Mouse (Mus musculus): ENCODE results near the gene Sash1. TPM values are rescaled to one million over a fixed set of nuclear protein-coding genes. Genes with fewer than 3 reads are reported as not detected.

The Sash1 gene
- polyA plus RNA-seq, 1 experiment from 2014 or later, result 6.4 TPM

GRCm38 (mm10) chr10:8826303-8826702 is 59.6 kb downstream of the Sash1 start:
- ATAC-seq (ENCODE audit: insufficient read depth) (no peak), DNase-seq (no peak)
- Histone ChIP-seq H3K4me3 (ENCODE audit: low read depth, low read length) (no peak overlapping the region), H3K4me2 (no peak overlapping the region), H3K27me3 (ENCODE audit: insufficient read depth, low read length) (no peaks in the 10 kb centered on the region), H3K9ac (no peak overlapping the region), H3K36me3 (ENCODE audit: insufficient read depth) (no peaks in the 10 kb centered on the region), H3K9me3 (ENCODE audit: low read depth, low read length) (no peaks in the 10 kb centered on the region), H3K27ac (ENCODE audit: low read depth) (no peak overlapping the region), H3K4me1 (ENCODE audit: insufficient read depth) (peaks cover 7% of the 10 kb centered on the region; the same call in 1 of the 2 replicates)
- 82% methylated on average over 10 of the region's 10 CpGs for WGBS
- no peak for TF ChIP-seq CTCF (IDR thresholded peaks at IDR 0.05; ENCODE audit: low read depth)

DNA sequence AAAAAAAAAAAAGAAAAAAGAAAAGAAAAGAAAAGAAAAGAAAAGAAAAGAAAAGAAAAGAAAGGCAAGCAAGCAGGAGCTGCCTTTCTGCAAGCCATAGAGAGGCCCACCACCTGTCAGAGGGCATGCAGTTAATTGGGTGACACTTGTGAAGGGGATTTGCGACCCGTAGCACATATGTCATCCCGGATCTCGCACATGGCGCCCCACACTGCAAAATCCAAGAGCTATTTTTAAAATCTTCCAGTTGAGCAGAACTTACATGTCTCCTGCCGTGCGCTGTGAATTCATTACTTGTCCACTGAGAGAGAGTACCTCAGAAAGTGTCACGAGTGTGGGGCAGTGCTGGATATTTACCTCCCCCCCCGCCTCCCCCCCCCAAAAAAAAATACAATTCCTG is 60.0 kb downstream of the Sash1 start:
- no peak overlapping the region for H3K9ac ChIP-seq
- no peak overlapping the region for H3K27ac ChIP-seq (ENCODE audit: low read depth)
- no peaks in the 10 kb centered on the region for H3K36me3 ChIP-seq (ENCODE audit: insufficient read depth)
- no peak for TF ChIP-seq CTCF (IDR thresholded peaks at IDR 0.05; ENCODE audit: low read depth)
- no peak overlapping the region for H3K4me2 ChIP-seq
- H3K27me3 ChIP-seq (ENCODE audit: insufficient read depth, low read length), result no peaks in the 10 kb centered on the region
- no peak for ATAC-seq (ENCODE audit: insufficient read depth)
- no peak for DNase-seq
- peaks cover 7% of the 10 kb centered on the region; the same call in 1 of the 2 replicates for H3K4me1 ChIP-seq (ENCODE audit: insufficient read depth)
- H3K9me3 ChIP-seq (ENCODE audit: low read depth, low read length), result no peaks in the 10 kb centered on the region
- WGBS, result 50% methylated on average over 9 of the region's 9 CpGs
- no peak overlapping the region for H3K4me3 ChIP-seq (ENCODE audit: low read depth, low read length)

GRCm38 (mm10) chr10:8818066-8818465 is 67.8 kb downstream of the Sash1 start:
- no peak overlapping the region for H3K27ac ChIP-seq (ENCODE audit: low read depth)
- peak; percentile 26 for DNase-seq
- H3K4me3 ChIP-seq (ENCODE audit: low read depth, low read length), result no peak overlapping the region
- 84% methylated on average over 5 of the region's 5 CpGs for WGBS
- H3K4me2 ChIP-seq, result no peak overlapping the region
- TF ChIP-seq CTCF (IDR thresholded peaks at IDR 0.05; ENCODE audit: low read depth), result no peak
- no peaks in the 10 kb centered on the region for H3K27me3 ChIP-seq (ENCODE audit: insufficient read depth, low read length)
- no peak overlapping the region for H3K9ac ChIP-seq
- H3K36me3 ChIP-seq (ENCODE audit: insufficient read depth), result no peaks in the 10 kb centered on the region
- ATAC-seq (ENCODE audit: insufficient read depth), result no peak
- no peaks in the 10 kb centered on the region for H3K9me3 ChIP-seq (ENCODE audit: low read depth, low read length)
- H3K4me1 ChIP-seq (ENCODE audit: insufficient read depth), result peaks cover 9% of the 10 kb centered on the region

- no peak overlapping the region for H3K9ac ChIP-seq
- H3K4me2 ChIP-seq, result no peak overlapping the region; the same call in 1 of the 2 replicates
- H3K4me1 ChIP-seq (ENCODE audit: insufficient read depth), result peaks cover 10% of the 10 kb centered on the region
- TF ChIP-seq CTCF (IDR thresholded peaks at IDR 0.05; ENCODE audit: low read depth), result no peak
- H3K9me3 ChIP-seq (ENCODE audit: low read depth, low read length), result no peaks in the 10 kb centered on the region
- no peaks in the 10 kb centered on the region for H3K36me3 ChIP-seq (ENCODE audit: insufficient read depth)
- no peak overlapping the region for H3K4me3 ChIP-seq (ENCODE audit: low read depth, low read length)
- no peaks in the 10 kb centered on the region for H3K27me3 ChIP-seq (ENCODE audit: insufficient read depth, low read length)
- 16% methylated on average over 18 of the region's 18 CpGs for WGBS
- peak overlapping the region; percentile 48 for H3K27ac ChIP-seq (ENCODE audit: low read depth)
- DNase-seq (peak; percentile 30), ATAC-seq (ENCODE audit: insufficient read depth) (no peak)
Measured at GRCm38 (mm10) chr10:8813984-8814578, 71.8 kb downstream of the Sash1 start.

- TF ChIP-seq CTCF (IDR thresholded peaks at IDR 0.05; ENCODE audit: low read depth), result no peak
- no peak for ATAC-seq (ENCODE audit: insufficient read depth)
- H3K36me3 ChIP-seq (ENCODE audit: insufficient read depth), result no peaks in the 10 kb centered on the region
- H3K4me3 ChIP-seq (ENCODE audit: low read depth, low read length), result no peak overlapping the region
- H3K27me3 ChIP-seq (ENCODE audit: insufficient read depth, low read length), result no peaks in the 10 kb centered on the region
- H3K4me2 ChIP-seq, result no peak overlapping the region
- H3K9me3 ChIP-seq (ENCODE audit: low read depth, low read length), result no peaks in the 10 kb centered on the region
- H3K27ac ChIP-seq (ENCODE audit: low read depth), result no peak overlapping the region
- WGBS, result 85% methylated on average over 14 of the region's 14 CpGs
- H3K4me1 ChIP-seq (ENCODE audit: insufficient read depth), result peaks cover 10% of the 10 kb centered on the region
- H3K9ac ChIP-seq, result no peak overlapping the region
- peak; percentile 32 for DNase-seq
Measured at GRCm38 (mm10) chr10:8813259-8813658, 72.6 kb downstream of the Sash1 start.

GRCm38 (mm10) chr10:8812807-8813206 is 73.1 kb downstream of the Sash1 start:
- TF ChIP-seq CTCF (IDR thresholded peaks at IDR 0.05; ENCODE audit: low read depth), result no peak
- H3K4me3 ChIP-seq (ENCODE audit: low read depth, low read length), result no peak overlapping the region
- DNase-seq (no peak), ATAC-seq (ENCODE audit: insufficient read depth) (no peak)
- peaks cover 10% of the 10 kb centered on the region for H3K4me1 ChIP-seq (ENCODE audit: insufficient read depth)
- H3K9me3 ChIP-seq (ENCODE audit: low read depth, low read length), result no peaks in the 10 kb centered on the region
- no peak overlapping the region for H3K9ac ChIP-seq
- H3K4me2 ChIP-seq, result no peak overlapping the region
- 69% methylated on average over 8 of the region's 8 CpGs for WGBS
- H3K27ac ChIP-seq (ENCODE audit: low read depth), result no peak overlapping the region
- H3K27me3 ChIP-seq (ENCODE audit: insufficient read depth, low read length), result no peaks in the 10 kb centered on the region
- H3K36me3 ChIP-seq (ENCODE audit: insufficient read depth), result no peaks in the 10 kb centered on the region

GRCm38 (mm10) chr10:8811261-8812039 is 74.4 kb downstream of the Sash1 start:
- H3K4me2 ChIP-seq, result no peak overlapping the region
- WGBS, result 72% methylated on average over 4 of the region's 4 CpGs
- DNase-seq, result peak; percentile 19
- no peak overlapping the region for H3K4me3 ChIP-seq (ENCODE audit: low read depth, low read length)
- no peaks in the 10 kb centered on the region for H3K36me3 ChIP-seq (ENCODE audit: insufficient read depth)
- H3K27me3 ChIP-seq (ENCODE audit: insufficient read depth, low read length), result no peaks in the 10 kb centered on the region
- H3K4me1 ChIP-seq (ENCODE audit: insufficient read depth), result peaks cover 10% of the 10 kb centered on the region
- no peaks in the 10 kb centered on the region for H3K9me3 ChIP-seq (ENCODE audit: low read depth, low read length)
- no peak overlapping the region for H3K27ac ChIP-seq (ENCODE audit: low read depth)
- ATAC-seq (ENCODE audit: insufficient read depth), result no peak
- no peak overlapping the region for H3K9ac ChIP-seq
- TF ChIP-seq CTCF (IDR thresholded peaks at IDR 0.05; ENCODE audit: low read depth), result no peak

Measured in lung, embryonic 14.5 days (tissue).